Mouse (Mus musculus): ENCODE measurements around the gene Bhmt2. TPM values are rescaled to one million over a fixed set of nuclear protein-coding genes. Genes with fewer than 3 reads are reported as not detected.

Bhmt2 gene
- polyA plus RNA-seq, 1 experiment from 2014 or later, result 0.19 TPM

GRCm38 (mm10) chr13:93630941-93631705 is 43.0 kb downstream of the Bhmt2 start:
- Histone ChIP-seq H3K9me3 (replicated peaks; ENCODE audit: control insufficient read depth, low read length, poor library complexity, severe bottlenecking) (no peaks in the 10 kb centered on the region), H3K4me2 (ENCODE audit: low read length) (no peak overlapping the region), H3K27me3 (ENCODE audit: control insufficient read depth, insufficient read depth, low read depth, low read length) (no peaks in the 10 kb centered on the region), H3K27ac (ENCODE audit: low read length) (no peak overlapping the region), H3K4me1 (ENCODE audit: control insufficient read depth, insufficient read depth, low read length) (no peaks in the 10 kb centered on the region), H3K9ac (ENCODE audit: low read depth, low read length) (no peak overlapping the region), H3K4me3 (ENCODE audit: low read depth, low read length) (no peak overlapping the region), H3K36me3 (ENCODE audit: control insufficient read depth, insufficient read depth, low read length) (no peaks in the 10 kb centered on the region)
- 86% methylated on average over 10 of the region's 10 CpGs for WGBS
- ATAC-seq, result no peak

GRCm38 (mm10) chr13:93628861-93629260 is 45.2 kb downstream of the Bhmt2 start:
- no peak for ATAC-seq
- 19% methylated on average over 6 of the region's 6 CpGs for WGBS

GRCm38 (mm10) chr13:93614361-93614948 is 59.6 kb downstream of the Bhmt2 start:
- no peaks in the 10 kb centered on the region for H3K9me3 ChIP-seq (replicated peaks; ENCODE audit: control insufficient read depth, low read length, poor library complexity, severe bottlenecking)
- H3K4me3 ChIP-seq (ENCODE audit: low read depth, low read length), result no peak overlapping the region
- H3K4me2 ChIP-seq (ENCODE audit: low read length), result no peak overlapping the region
- H3K36me3 ChIP-seq (ENCODE audit: control insufficient read depth, insufficient read depth, low read length), result no peaks in the 10 kb centered on the region
- H3K9ac ChIP-seq (ENCODE audit: low read depth, low read length), result no peak overlapping the region
- no peaks in the 10 kb centered on the region for H3K27me3 ChIP-seq (ENCODE audit: control insufficient read depth, insufficient read depth, low read depth, low read length)
- peaks cover 4% of the 10 kb centered on the region for H3K4me1 ChIP-seq (ENCODE audit: control insufficient read depth, insufficient read depth, low read length)
- ATAC-seq, result no peak
- H3K27ac ChIP-seq (ENCODE audit: low read length), result no peak overlapping the region
- 53% methylated on average over 6 of the region's 6 CpGs for WGBS

More at GRCm38 (mm10) chr13:93628861-93629260, 45.2 kb downstream of the Bhmt2 start:
- no peak overlapping the region for H3K4me3 ChIP-seq (ENCODE audit: low read depth, low read length)
- H3K4me1 ChIP-seq (ENCODE audit: control insufficient read depth, insufficient read depth, low read length), result no peaks in the 10 kb centered on the region
- no peaks in the 10 kb centered on the region for H3K27me3 ChIP-seq (ENCODE audit: control insufficient read depth, insufficient read depth, low read depth, low read length)
- H3K4me2 ChIP-seq (ENCODE audit: low read length), result no peak overlapping the region
- H3K9me3 ChIP-seq (replicated peaks; ENCODE audit: control insufficient read depth, low read length, poor library complexity, severe bottlenecking), result no peaks in the 10 kb centered on the region
- no peaks in the 10 kb centered on the region for H3K36me3 ChIP-seq (ENCODE audit: control insufficient read depth, insufficient read depth, low read length)
- H3K27ac ChIP-seq (ENCODE audit: low read length), result no peak overlapping the region
- no peak overlapping the region for H3K9ac ChIP-seq (ENCODE audit: low read depth, low read length)

DNA sequence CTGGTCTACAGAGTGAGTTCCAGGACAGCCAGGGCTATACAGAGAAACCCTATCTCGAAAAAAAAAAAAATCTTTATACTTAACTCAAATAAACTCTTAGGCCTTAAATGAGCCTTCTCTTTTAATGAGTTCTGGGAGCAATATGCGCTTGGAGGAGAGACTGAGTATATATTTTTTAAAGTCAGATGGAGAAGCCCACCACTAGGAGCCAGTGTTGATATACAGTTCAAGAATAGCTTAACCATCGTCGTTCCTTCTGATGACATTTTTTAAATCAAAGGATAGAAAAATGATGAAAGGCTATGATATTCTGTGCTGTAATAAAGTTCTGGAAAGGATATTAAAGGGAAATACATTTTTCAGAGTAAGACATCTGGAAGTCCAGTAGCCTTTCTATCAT is 60.3 kb downstream of the Bhmt2 start:
- Histone ChIP-seq H3K9me3 (replicated peaks; ENCODE audit: control insufficient read depth, low read length, poor library complexity, severe bottlenecking) (no peaks in the 10 kb centered on the region), H3K9ac (ENCODE audit: low read depth, low read length) (no peak overlapping the region), H3K4me2 (ENCODE audit: low read length) (no peak overlapping the region), H3K4me3 (ENCODE audit: low read depth, low read length) (no peak overlapping the region), H3K4me1 (ENCODE audit: control insufficient read depth, insufficient read depth, low read length) (peaks cover 4% of the 10 kb centered on the region), H3K36me3 (ENCODE audit: control insufficient read depth, insufficient read depth, low read length) (no peaks in the 10 kb centered on the region), H3K27ac (ENCODE audit: low read length) (no peak overlapping the region), H3K27me3 (ENCODE audit: control insufficient read depth, insufficient read depth, low read depth, low read length) (no peaks in the 10 kb centered on the region)
- 74% methylated on average over 4 of the region's 4 CpGs for WGBS
- no peak for ATAC-seq

DNA sequence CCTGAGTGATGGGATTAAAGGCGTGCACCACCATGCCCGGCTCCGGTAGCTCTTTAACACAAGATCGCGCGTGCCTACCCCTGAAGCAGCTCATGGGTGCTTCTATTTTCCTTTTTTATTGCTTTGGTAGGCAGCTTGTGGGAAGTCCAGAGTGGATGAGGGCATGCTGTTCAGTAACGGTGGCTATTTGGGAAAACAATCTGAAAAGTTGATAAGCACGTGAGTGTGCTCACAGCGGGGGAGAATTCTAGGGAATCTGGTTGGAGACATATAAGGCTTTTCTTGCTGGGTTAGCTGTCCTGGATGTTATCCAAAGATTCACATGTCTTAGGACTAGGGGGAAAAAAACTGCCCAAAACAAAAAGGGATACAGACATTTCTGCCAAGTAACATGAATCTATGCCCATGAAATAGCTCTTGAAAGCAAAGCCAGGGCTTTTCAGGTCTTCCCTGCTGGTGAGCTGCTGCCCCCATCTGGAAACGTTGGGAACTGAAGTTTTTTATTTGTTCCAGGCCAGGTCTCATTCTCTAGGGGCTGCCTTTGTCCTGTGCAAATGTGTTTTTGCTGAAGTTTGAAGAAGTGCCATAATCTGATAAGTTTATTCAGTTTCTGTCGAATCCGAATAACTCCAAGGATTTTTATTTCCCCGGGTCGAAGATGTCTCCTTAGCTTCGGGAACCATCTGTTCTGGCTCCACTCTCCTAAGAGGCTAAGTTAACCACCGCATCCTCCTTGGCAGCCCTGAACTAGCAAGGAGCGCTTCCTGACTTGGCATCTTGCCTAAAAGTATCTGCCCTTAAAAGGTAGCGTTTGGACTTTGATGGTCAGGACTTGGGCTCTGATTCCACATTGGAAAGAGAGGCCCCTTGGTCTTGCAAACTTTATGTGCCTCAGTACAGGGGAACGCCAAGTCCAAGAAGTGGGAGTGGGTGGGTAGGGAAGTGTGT is 61.2 kb downstream of the Bhmt2 start:
- no peaks in the 10 kb centered on the region for H3K36me3 ChIP-seq (ENCODE audit: control insufficient read depth, insufficient read depth, low read length)
- H3K27me3 ChIP-seq (ENCODE audit: control insufficient read depth, insufficient read depth, low read depth, low read length), result no peaks in the 10 kb centered on the region
- H3K4me2 ChIP-seq (ENCODE audit: low read length), result no peak overlapping the region
- H3K27ac ChIP-seq (ENCODE audit: low read length), result no peak overlapping the region
- H3K9me3 ChIP-seq (replicated peaks; ENCODE audit: control insufficient read depth, low read length, poor library complexity, severe bottlenecking), result no peaks in the 10 kb centered on the region
- ATAC-seq, result peak; percentile 76
- WGBS, result 59% methylated on average over 19 of the region's 19 CpGs
- H3K4me3 ChIP-seq (ENCODE audit: low read depth, low read length), result no peak overlapping the region
- H3K4me1 ChIP-seq (ENCODE audit: control insufficient read depth, insufficient read depth, low read length), result peaks cover 4% of the 10 kb centered on the region
- H3K9ac ChIP-seq (ENCODE audit: low read depth, low read length), result no peak overlapping the region

- Histone ChIP-seq H3K4me3 (ENCODE audit: low read depth, low read length) (no peak overlapping the region), H3K9ac (ENCODE audit: low read depth, low read length) (no peak overlapping the region), H3K4me1 (ENCODE audit: control insufficient read depth, insufficient read depth, low read length) (peaks cover 2% of the 10 kb centered on the region; the same call in 1 of the 2 replicates), H3K4me2 (ENCODE audit: low read length) (no peak overlapping the region), H3K36me3 (ENCODE audit: control insufficient read depth, insufficient read depth, low read length) (no peaks in the 10 kb centered on the region), H3K27me3 (ENCODE audit: control insufficient read depth, insufficient read depth, low read depth, low read length) (no peaks in the 10 kb centered on the region), H3K27ac (ENCODE audit: low read length) (no peak overlapping the region), H3K9me3 (replicated peaks; ENCODE audit: control insufficient read depth, low read length, poor library complexity, severe bottlenecking) (no peaks in the 10 kb centered on the region)
- 87% methylated on average over 2 of the region's 2 CpGs for WGBS
- ATAC-seq, result no peak
Measured at GRCm38 (mm10) chr13:93608476-93608875, 65.6 kb downstream of the Bhmt2 start.

DNA sequence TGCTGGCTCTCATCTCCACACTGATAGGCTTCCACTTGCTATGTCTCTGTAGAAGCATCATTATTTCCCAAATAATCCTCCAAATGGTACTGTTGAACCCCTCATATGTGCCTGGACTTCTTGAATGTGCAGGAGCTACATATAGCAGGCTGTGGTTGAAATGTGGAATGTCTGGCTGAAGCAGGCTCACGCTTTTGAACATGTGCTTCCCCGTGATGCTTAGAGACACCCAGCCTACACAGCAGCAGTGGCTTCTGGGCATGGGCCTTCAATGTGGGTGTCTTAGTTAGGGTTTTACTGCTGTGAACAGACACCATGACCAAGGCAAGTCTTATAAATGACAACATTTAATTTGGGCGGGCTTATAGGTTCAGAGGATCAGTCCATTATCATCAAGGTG is 66.4 kb downstream of the Bhmt2 start:
- H3K9ac ChIP-seq (ENCODE audit: low read depth, low read length), result no peak overlapping the region
- no peak overlapping the region for H3K4me3 ChIP-seq (ENCODE audit: low read depth, low read length)
- H3K4me1 ChIP-seq (ENCODE audit: control insufficient read depth, insufficient read depth, low read length), result no peaks in the 10 kb centered on the region
- H3K27me3 ChIP-seq (ENCODE audit: control insufficient read depth, insufficient read depth, low read depth, low read length), result no peaks in the 10 kb centered on the region
- H3K27ac ChIP-seq (ENCODE audit: low read length), result no peak overlapping the region
- H3K9me3 ChIP-seq (replicated peaks; ENCODE audit: control insufficient read depth, low read length, poor library complexity, severe bottlenecking), result no peaks in the 10 kb centered on the region
- ATAC-seq, result no peak
- no peak overlapping the region for H3K4me2 ChIP-seq (ENCODE audit: low read length)
- no peaks in the 10 kb centered on the region for H3K36me3 ChIP-seq (ENCODE audit: control insufficient read depth, insufficient read depth, low read length)
- 98% methylated on average over 3 of the region's 3 CpGs for WGBS

DNA sequence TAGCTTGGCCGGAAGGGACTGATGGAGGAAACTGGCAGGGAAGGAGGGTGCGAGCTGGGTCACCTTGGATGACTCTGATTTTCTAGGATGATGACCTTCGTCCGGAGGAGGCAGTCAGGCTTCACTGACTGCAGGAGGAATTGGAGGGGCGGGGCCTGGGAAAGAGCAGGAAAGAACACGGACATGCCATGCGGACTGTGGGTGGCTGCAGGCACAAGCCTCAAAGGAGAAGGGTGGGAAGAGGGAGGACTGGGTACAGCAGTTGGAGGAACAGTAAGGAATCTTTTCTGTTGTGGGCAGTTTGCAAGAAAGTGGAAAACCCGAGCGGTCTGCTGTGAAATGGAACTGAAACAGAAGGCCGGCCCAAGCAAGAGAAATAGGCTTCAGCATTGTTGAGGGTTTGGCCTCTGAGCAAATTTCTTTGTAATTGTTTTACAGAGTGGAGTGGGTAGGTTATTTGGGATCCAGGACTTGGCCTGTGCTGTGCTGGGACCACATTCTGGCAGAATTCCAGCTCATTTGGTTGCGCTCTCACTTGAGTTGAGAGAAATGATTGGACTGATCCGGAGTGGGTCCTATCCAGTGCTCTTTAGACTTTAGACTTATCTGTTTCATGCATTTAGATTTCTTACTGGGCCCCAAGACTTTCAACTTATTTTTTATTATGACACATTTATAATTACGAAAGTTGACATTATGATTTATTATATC is 67.1 kb downstream of the Bhmt2 start:
- H3K36me3 ChIP-seq (ENCODE audit: control insufficient read depth, insufficient read depth, low read length), result no peaks in the 10 kb centered on the region
- no peaks in the 10 kb centered on the region for H3K4me1 ChIP-seq (ENCODE audit: control insufficient read depth, insufficient read depth, low read length)
- ATAC-seq, result no peak
- WGBS, result 77% methylated on average over 13 of the region's 13 CpGs
- H3K27me3 ChIP-seq (ENCODE audit: control insufficient read depth, insufficient read depth, low read depth, low read length), result no peaks in the 10 kb centered on the region
- no peak overlapping the region for H3K9ac ChIP-seq (ENCODE audit: low read depth, low read length)
- no peak overlapping the region for H3K4me2 ChIP-seq (ENCODE audit: low read length)
- no peaks in the 10 kb centered on the region for H3K9me3 ChIP-seq (replicated peaks; ENCODE audit: control insufficient read depth, low read length, poor library complexity, severe bottlenecking)
- H3K27ac ChIP-seq (ENCODE audit: low read length), result no peak overlapping the region
- no peak overlapping the region for H3K4me3 ChIP-seq (ENCODE audit: low read depth, low read length)
